Mouse (Mus musculus): ENCODE measurements around the gene Unc13d.

DNA sequence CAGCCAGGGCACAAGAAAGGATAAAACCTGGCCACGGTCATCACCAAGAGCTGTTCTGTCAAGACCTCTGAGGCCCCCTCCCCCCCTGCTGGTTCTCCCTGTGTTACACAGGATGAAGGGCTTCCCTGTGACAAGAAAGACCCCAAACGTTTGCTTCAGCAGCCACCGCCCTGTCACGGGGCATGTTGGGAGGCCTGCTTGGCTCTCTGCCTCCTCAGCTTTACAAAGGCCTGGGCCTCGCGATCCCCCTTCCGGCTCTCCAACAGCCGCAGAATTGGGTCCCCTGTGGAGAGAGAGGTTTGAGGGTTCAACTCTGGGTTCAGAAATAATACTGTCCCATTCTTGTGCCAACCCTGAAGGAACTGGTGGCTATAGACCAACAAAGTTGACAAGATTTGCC, 15.2 kb downstream of the Unc13d start:
- no peak for TF ChIP-seq POLR2A (IDR thresholded peaks at IDR 0.05; ENCODE audit: low read depth, low read length)
- no peak for TF ChIP-seq CTCF (conservative IDR thresholded peaks at IDR 0.05; ENCODE audit: insufficient read depth, insufficient read length, low read depth, low read length)
